Mouse (Mus musculus) heart, embryonic 11.5 days (tissue): ENCODE data around the gene Arsg. TPM values are rescaled to one million over a fixed set of nuclear protein-coding genes. Genes with fewer than 3 reads are reported as not detected.

Experiments used
- ATAC-seq: fragments of 200-750 bp; cut with Nextera tagmentation; replicated peaks from 2 replicates; pipeline ENCODE4 v1.8.0; 2017; ENCODE audit warnings: moderate library complexity; ENCODE audit not compliant: insufficient number of reproducible peaks, low FRiP score, low TSS enrichment
- H3K27ac ChIP-seq: fragments of 300-500 bp; sonication (generic); 2 replicates; pipeline ENCODE4 v1.5.1; 2014; ENCODE audit warnings: mild to moderate bottlenecking, low read depth, low read length
- H3K27me3 ChIP-seq: fragments of 300-500 bp; sonication (generic); 2 replicates; pipeline ENCODE4 v1.6.1; 2014; ENCODE audit warnings: mild to moderate bottlenecking, low read length, mixed read lengths; ENCODE audit not compliant: control insufficient read depth, insufficient read depth
- H3K36me3 ChIP-seq: fragments of 300-500 bp; sonication (generic); 2 replicates; pipeline ENCODE4 v1.6.1; 2014; ENCODE audit warnings: mild to moderate bottlenecking, low read length, moderate library complexity, mixed read lengths; ENCODE audit not compliant: control insufficient read depth, insufficient read depth
- H3K4me1 ChIP-seq: fragments of 300-500 bp; sonication (generic); 2 replicates; pipeline ENCODE4 v1.6.1; 2014; ENCODE audit warnings: low read length; ENCODE audit not compliant: control insufficient read depth, insufficient read depth
- H3K4me2 ChIP-seq: fragments of 300-500 bp; sonication (generic); 2 replicates; pipeline ENCODE4 v1.6.1; 2014; ENCODE audit warnings: mild to moderate bottlenecking, moderate library complexity
- H3K4me3 ChIP-seq: fragments of 300-500 bp; sonication (generic); 2 replicates; pipeline ENCODE4 v1.5.1; 2014; ENCODE audit warnings: low read depth, low read length
- H3K9ac ChIP-seq: fragments of 300-500 bp; sonication (generic); 2 replicates; pipeline ENCODE4 v1.6.1; 2014; ENCODE audit warnings: mild to moderate bottlenecking, low read depth, low read length, moderate library complexity
- H3K9me3 ChIP-seq: fragments of 300-500 bp; sonication (generic); replicated peaks from 2 replicates; pipeline ENCODE4 v1.6.1; 2016; ENCODE audit warnings: low read length; ENCODE audit not compliant: control insufficient read depth
- WGBS: fragments of 180-500 bp; shearing (Covaris S2); extraction: QIAGEN DNeasy Blood & Tissue Kit; methylation state at CpG from one replicate; pipeline ENCODE4 v1.1.7; 2014; ENCODE audit not compliant: insufficient replicate concordance; 5-methylcytosine and 5-hydroxymethylcytosine counted together
- polyA plus RNA-seq: library from polyadenylated mRNA; unstranded; fragments of >200 nt; fragmentation: Nextera tagmentation; extraction: Ambion mirVana; gene quantifications from 2 replicates; pipeline ENCODE4 v1.2.1, GENCODE M21; 2014

Gene Arsg
- polyA plus RNA-seq, 1 experiment from 2014 or later = 4.2 TPM

- peaks cover 2% of the 10 kb centered on the region; the same call in 1 of the 2 replicates for H3K36me3 ChIP-seq
- 90% methylated on average over 11 of the region's 11 CpGs for WGBS
Measured at GRCm38 (mm10) chr11:109458165-109458564, 15.0 kb upstream of the Arsg start.

DNA sequence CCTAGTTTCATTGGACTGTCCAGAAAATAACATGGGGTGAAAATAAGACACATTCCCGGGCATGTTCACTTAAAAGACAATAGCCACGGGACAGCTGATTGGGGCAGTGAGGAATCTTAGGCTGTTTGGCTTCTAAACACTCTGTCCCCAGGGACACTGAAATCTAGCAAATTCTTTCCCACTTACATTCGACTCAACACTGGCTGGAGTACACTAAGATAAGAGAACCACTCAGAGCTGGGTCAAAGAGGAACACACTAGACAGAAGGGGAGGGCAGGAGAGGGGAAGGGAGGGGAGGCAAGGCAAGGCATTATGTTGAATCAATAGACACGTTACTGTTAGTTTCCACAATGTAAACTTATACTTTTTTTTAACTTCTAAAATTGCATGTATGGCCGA lies 12.6 kb upstream of the Arsg start:
- Histone ChIP-seq H3K27ac (peak overlapping the region; percentile 70), H3K36me3 (no peaks in the 10 kb centered on the region; the same call in 1 of the 2 replicates), H3K27me3 (no peaks in the 10 kb centered on the region), H3K4me1 (peaks cover 6% of the 10 kb centered on the region; the same call in 1 of the 2 replicates), H3K9ac (no peak overlapping the region), H3K4me2 (no peak overlapping the region), H3K9me3 (no peaks in the 10 kb centered on the region), H3K4me3 (no peak overlapping the region)
- WGBS = 24% methylated on average over 5 of the region's 5 CpGs
- ATAC-seq = peak; percentile 62; the same call in 1 of the 2 replicates

More at GRCm38 (mm10) chr11:109458165-109458564, 15.0 kb upstream of the Arsg start:
- Histone ChIP-seq H3K4me3 (no peak overlapping the region), H3K27me3 (no peaks in the 10 kb centered on the region), H3K9me3 (no peaks in the 10 kb centered on the region), H3K4me1 (peaks cover 6% of the 10 kb centered on the region; the same call in 1 of the 2 replicates), H3K9ac (no peak overlapping the region), H3K4me2 (no peak overlapping the region), H3K27ac (no peak overlapping the region)
- no peak for ATAC-seq

DNA sequence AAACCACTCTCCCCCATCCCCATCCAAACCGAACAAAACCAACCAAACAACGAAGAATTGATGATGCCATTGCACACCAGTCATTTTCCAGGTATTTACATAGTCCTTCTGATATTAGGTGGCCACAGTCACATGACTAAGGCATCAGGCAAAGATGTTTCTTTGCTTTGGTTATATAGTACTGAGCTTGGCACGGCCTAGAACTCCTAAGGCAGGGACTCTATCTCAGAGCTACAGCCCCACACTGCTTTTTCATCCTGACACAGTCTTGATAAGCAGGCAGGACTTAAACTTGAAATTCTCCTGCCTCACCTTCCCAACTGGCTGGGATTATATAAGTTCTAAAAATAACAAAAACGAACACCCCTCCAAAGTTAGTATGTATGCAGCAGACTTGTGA lies 8.1 kb upstream of the Arsg start:
- H3K4me2 ChIP-seq = no peak overlapping the region
- 81% methylated on average over 4 of the region's 4 CpGs for WGBS
- H3K9ac ChIP-seq = no peak overlapping the region
- H3K27me3 ChIP-seq = no peaks in the 10 kb centered on the region
- no peaks in the 10 kb centered on the region for H3K9me3 ChIP-seq
- H3K27ac ChIP-seq = no peak overlapping the region
- H3K4me3 ChIP-seq = no peak overlapping the region
- no peaks in the 10 kb centered on the region for H3K36me3 ChIP-seq
- peaks cover 6% of the 10 kb centered on the region; the same call in 1 of the 2 replicates for H3K4me1 ChIP-seq
- no peak for ATAC-seq

DNA sequence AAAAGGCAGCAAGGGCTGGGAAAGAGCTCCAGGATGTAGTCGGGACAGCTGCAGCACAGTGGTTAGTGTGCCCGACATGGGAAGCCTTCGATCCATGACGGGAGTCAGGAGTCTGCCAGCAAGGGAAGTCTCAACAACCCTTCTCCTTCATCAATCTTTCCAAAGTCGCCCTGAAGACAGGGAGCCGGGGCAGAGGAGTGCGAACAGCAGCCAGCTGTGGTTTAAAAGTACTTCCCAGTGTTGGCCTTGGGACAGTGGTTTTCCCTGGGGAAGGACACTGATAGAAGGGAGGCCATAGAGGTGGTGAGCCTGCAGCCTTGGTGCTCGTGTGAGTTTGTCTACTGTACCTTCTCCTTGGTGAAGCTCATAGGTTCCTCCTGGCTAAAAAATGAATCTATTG lies 6.2 kb upstream of the Arsg start:
- Histone ChIP-seq H3K9me3 (no peaks in the 10 kb centered on the region), H3K4me2 (no peak overlapping the region), H3K27me3 (no peaks in the 10 kb centered on the region), H3K27ac (no peak overlapping the region), H3K9ac (no peak overlapping the region), H3K4me1 (peaks cover 6% of the 10 kb centered on the region; the same call in 1 of the 2 replicates), H3K4me3 (no peak overlapping the region), H3K36me3 (no peaks in the 10 kb centered on the region)
- no peak for ATAC-seq
- 59% methylated on average over 8 of the region's 8 CpGs for WGBS

- no peak for ATAC-seq
- no peak overlapping the region for H3K4me2 ChIP-seq
Measured at GRCm38 (mm10) chr11:109468133-109468532, 5.0 kb upstream of the Arsg start.

DNA sequence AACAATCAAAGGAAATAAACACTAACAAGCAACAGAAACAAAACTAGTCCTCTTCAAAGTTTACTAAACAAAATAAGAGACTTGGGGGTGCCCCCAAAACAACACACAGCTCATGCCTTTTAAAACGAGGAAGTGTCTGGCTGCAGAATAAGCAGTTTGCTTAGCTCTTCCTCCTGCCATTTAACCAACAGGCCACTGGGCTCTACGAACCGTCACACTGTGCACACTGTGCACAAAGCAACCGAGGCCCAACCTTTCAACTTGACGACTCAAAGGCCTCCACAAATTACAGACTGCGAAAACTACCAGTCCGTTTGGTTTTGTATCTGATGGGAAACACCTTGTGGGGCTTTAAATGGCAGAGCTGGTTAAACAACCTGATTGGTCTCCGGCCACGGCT lies 3.0 kb upstream of the Arsg start:
- peaks cover 9% of the 10 kb centered on the region for H3K4me1 ChIP-seq
- H3K27me3 ChIP-seq = no peaks in the 10 kb centered on the region
- H3K9me3 ChIP-seq = no peaks in the 10 kb centered on the region
- no peak overlapping the region for H3K27ac ChIP-seq
- ATAC-seq = no peak
- H3K4me3 ChIP-seq = no peak overlapping the region
- WGBS = 63% methylated on average over 9 of the region's 9 CpGs
- no peak overlapping the region for H3K9ac ChIP-seq
- H3K36me3 ChIP-seq = no peaks in the 10 kb centered on the region
- H3K4me2 ChIP-seq = peak overlapping the region; percentile 86

More at GRCm38 (mm10) chr11:109468133-109468532, 5.0 kb upstream of the Arsg start:
- no peaks in the 10 kb centered on the region for H3K9me3 ChIP-seq
- H3K4me3 ChIP-seq = no peak overlapping the region
- H3K27me3 ChIP-seq = no peaks in the 10 kb centered on the region
- peaks cover 6% of the 10 kb centered on the region; the same call in 1 of the 2 replicates for H3K4me1 ChIP-seq
- no peak overlapping the region for H3K9ac ChIP-seq
- WGBS = 83% methylated on average over 5 of the region's 5 CpGs
- no peak overlapping the region for H3K27ac ChIP-seq
- H3K36me3 ChIP-seq = no peaks in the 10 kb centered on the region

DNA sequence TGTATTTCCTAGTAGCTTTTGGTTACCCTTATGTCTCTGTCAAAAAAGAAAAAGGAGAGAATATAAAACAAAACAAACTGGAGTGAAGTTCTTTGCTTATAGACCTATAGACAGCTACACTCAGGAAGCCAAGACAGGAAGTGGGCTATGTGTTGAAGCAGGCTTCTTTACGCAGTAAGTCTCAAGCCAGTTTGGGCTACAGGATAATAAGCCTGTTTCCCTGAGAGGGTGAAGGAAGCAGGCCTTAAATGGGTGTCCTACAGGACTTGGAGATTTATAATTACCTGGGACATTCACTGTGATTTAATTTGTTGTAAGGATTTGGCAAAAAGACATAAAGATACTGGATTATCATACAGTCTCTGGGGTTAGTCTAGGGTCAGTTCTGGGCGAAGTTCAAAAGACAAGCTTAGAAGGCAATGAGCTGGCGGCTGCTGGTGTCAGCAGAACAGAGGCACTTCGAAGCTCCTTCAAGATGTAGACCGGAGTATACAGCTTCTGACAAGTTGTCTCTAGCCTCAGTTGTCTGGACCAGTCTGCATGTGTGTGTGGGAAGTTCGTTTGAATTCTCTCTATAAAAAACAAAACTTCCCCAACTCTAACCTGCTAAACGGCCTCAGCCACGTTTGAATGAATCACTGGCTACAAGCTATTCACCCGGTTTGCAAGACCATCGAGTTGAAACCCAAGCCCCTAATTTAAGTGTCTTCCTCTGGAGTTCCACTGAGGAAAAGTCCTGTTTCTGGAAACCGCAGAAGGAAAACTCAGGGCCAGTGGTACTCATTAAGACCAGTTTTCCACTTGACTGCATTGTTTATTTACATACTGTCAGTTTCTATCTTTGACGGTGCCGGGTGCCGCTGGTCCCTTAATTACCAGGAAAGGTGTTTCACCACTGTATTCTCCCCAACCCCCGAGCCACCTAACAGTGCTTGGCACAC lies 2.0 kb upstream of the Arsg start:
- no peaks in the 10 kb centered on the region for H3K9me3 ChIP-seq
- H3K27ac ChIP-seq = no peak overlapping the region
- no peaks in the 10 kb centered on the region for H3K27me3 ChIP-seq
- no peaks in the 10 kb centered on the region for H3K36me3 ChIP-seq
- peaks cover 9% of the 10 kb centered on the region for H3K4me1 ChIP-seq
- WGBS = 26% methylated on average over 15 of the region's 15 CpGs
- H3K9ac ChIP-seq = peak overlapping the region; percentile 94
- H3K4me3 ChIP-seq = peak overlapping the region; percentile 82
- H3K4me2 ChIP-seq = peak overlapping the region; percentile 86
- no peak for ATAC-seq

DNA sequence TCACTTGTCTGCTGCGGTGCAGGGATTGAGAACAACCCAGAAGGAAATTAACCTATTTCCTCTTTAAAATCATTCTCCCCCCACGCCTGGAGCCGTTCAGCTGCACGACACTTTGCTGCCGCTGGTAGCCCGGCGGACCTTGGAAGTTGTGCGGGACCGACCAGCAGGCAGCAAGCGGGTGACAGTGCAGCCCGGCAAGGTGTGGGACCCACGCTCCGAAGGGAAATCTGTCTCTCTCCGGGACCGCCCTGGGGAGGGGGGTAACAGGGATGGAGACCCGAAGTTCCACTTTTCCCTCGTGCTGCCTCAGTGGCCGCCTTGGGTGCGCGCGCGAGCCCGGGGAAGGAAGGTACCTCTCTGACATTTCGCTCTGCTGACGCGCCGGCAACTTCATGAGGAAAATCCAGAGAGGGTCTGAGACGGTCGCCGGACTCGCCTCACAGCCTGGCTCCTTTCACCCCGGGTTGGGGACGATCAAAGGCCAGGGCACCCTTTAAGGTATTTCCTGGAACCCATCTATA lies 943 bp upstream of the Arsg start:
- Histone ChIP-seq H3K27me3 (no peaks in the 10 kb centered on the region), H3K27ac (peak overlapping the region; percentile 96), H3K36me3 (no peaks in the 10 kb centered on the region), H3K9ac (peak overlapping the region; percentile 94), H3K4me1 (peaks cover 12% of the 10 kb centered on the region), H3K4me3 (peak overlapping the region; percentile 82), H3K4me2 (peak overlapping the region; percentile 86), H3K9me3 (no peaks in the 10 kb centered on the region)
- no peak for ATAC-seq
- under 1% methylated on average over 33 of the region's 33 CpGs for WGBS
